Comparison of ENCODE assay signal across 8 mouse cellular contexts in genomic region chr13:37824956-37825645, GRCm38 (mm10). TPM values are rescaled to one million over a fixed set of nuclear protein-coding genes. Genes with fewer than 3 reads are reported as not detected.
DNase-seq lines count a peak whose midpoint lies in the region; ATAC-seq and TF ChIP-seq lines count a peak whose summit lies in the region.

No protein-coding gene starts in this region.

- dilution Hi-C loops in CH12.LX (cut with MboI; ENCODE audit: extremely low pct_ligation_motif_present, extremely low pct_unique_long_range_greater_than_20kb, low sequenced_read_pairs) = no loop called here

- peak overlapping the region in 2 of 3 experiments; percentile 78 to 93 for H3K4me3 ChIP-seq in CH12.LX (replicated peaks in 1 of 3; ENCODE audit: low read depth in 2 of 3, low read length in 2 of 3, poor library complexity in 1 of 3)
- H3K4me3 ChIP-seq in embryonic facial prominence, embryonic 13.5 days = peak overlapping the region; percentile 83
- peak overlapping the region; percentile 62 for H3K4me3 ChIP-seq in hindbrain, embryonic 16.5 days (ENCODE audit: low read length)
- peak overlapping the region; percentile 79 to 83 for H3K4me3 ChIP-seq in liver, embryonic 14.5 days (ENCODE audit: insufficient read depth in 1 of 2, low read depth in 2 of 2, low read length in 2 of 2)

- peak; percentile 31; the same call in 1 of the 2 replicates for ATAC-seq in frontal cortex, adult (ENCODE audit: low TSS enrichment)
- ATAC-seq in embryonic facial prominence, embryonic 13.5 days (ENCODE audit: insufficient number of reproducible peaks, insufficient read depth, low FRiP score, low TSS enrichment, low read depth) = 0 out of 2 replicates have a peak, but pooled peaks have one; percentile 3
- peak; percentile 10; the same call in 1 of the 2 replicates for ATAC-seq in hindbrain, embryonic 16.5 days
- ATAC-seq in liver, embryonic 14.5 days (ENCODE audit: insufficient read depth) = peak; percentile 59

- H3K27ac ChIP-seq in CH12.LX (ENCODE audit: insufficient read depth, low read depth) = no peak overlapping the region
- peak overlapping the region; percentile 94 for H3K27ac ChIP-seq in embryonic facial prominence, embryonic 13.5 days
- H3K27ac ChIP-seq in hindbrain, embryonic 16.5 days (ENCODE audit: low read depth, low read length) = 0 out of 2 replicates have a peak overlapping the region, but pooled peaks have one; percentile 26
- H3K27ac ChIP-seq in liver, embryonic 14.5 days = peak overlapping the region; percentile 61

- 3% methylated on average over 27 of the region's 27 CpGs for WGBS in embryonic facial prominence, embryonic 13.5 days
- 3% methylated on average over 27 of the region's 27 CpGs for WGBS in hindbrain, embryonic 16.5 days
- 2% methylated on average over 27 of the region's 27 CpGs for WGBS in liver, embryonic 14.5 days (ENCODE audit: insufficient replicate concordance)

- peaks cover 5% of the 10 kb centered on the region for H3K27me3 ChIP-seq in CH12.LX (replicated peaks)
- H3K27me3 ChIP-seq in embryonic facial prominence, embryonic 13.5 days = no peaks in the 10 kb centered on the region
- H3K27me3 ChIP-seq in hindbrain, embryonic 16.5 days (replicated peaks; ENCODE audit: control insufficient read depth, insufficient read depth, low read length) = peaks cover 14% of the 10 kb centered on the region
- H3K27me3 ChIP-seq in liver, embryonic 14.5 days (ENCODE audit: control insufficient read depth, insufficient read depth, low read length) = no peaks in the 10 kb centered on the region

- H3K79me2 ChIP-seq in CH12.LX (replicated peaks; ENCODE audit: control insufficient read depth, extremely low read depth, insufficient read depth, poor library complexity, severe bottlenecking) = peaks cover 20% of the 10 kb centered on the region

- H3K4me1 ChIP-seq in CH12.LX (ENCODE audit: control insufficient read depth in 1 of 2, insufficient read depth in 2 of 2) = peaks cover 2 to 33% of the 10 kb centered on the region in 2 experiments; a peak in 3 of 4 replicates
- H3K4me1 ChIP-seq in embryonic facial prominence, embryonic 13.5 days = peaks cover 37% of the 10 kb centered on the region
- peaks cover 26% of the 10 kb centered on the region for H3K4me1 ChIP-seq in hindbrain, embryonic 16.5 days (ENCODE audit: control insufficient read depth, insufficient read depth, low read depth, low read length)
- peaks cover 26 to 29% of the 10 kb centered on the region in 2 experiments for H3K4me1 ChIP-seq in liver, embryonic 14.5 days (replicated peaks; ENCODE audit: control insufficient read depth in 2 of 2, insufficient read depth in 2 of 2, low read length in 1 of 2)

- peak overlapping the region; percentile 64; the same call in 1 of the 2 replicates for H3K4me2 ChIP-seq in CH12.LX (ENCODE audit: insufficient read depth, low read depth, poor library complexity, severe bottlenecking)
- H3K4me2 ChIP-seq in embryonic facial prominence, embryonic 13.5 days = peak overlapping the region; percentile 94
- peak overlapping the region; percentile 89 for H3K4me2 ChIP-seq in hindbrain, embryonic 16.5 days (ENCODE audit: low read length)
- H3K4me2 ChIP-seq in liver, embryonic 14.5 days (ENCODE audit: low read depth) = peak overlapping the region; percentile 100

- TF ChIP-seq RAD21 in CH12.LX (IDR thresholded peaks at IDR 0.05; ENCODE audit: low read depth, low read length) = no peak

- TF ChIP-seq EP300 in CH12.LX (IDR thresholded peaks at IDR 0.05; ENCODE audit: low read length) = no peak
- TF ChIP-seq EP300 in liver, embryonic 14.5 days (IDR thresholded peaks at IDR 0.05; ENCODE audit: low read depth) = no peak

- H3K36me3 ChIP-seq in CH12.LX (replicated peaks in 1 of 2; ENCODE audit: control insufficient read depth in 1 of 2, insufficient read depth in 1 of 2, low read length in 1 of 2) = no peaks in the 10 kb centered on the region
- H3K36me3 ChIP-seq in embryonic facial prominence, embryonic 13.5 days = no peaks in the 10 kb centered on the region
- H3K36me3 ChIP-seq in hindbrain, embryonic 16.5 days (ENCODE audit: control insufficient read depth, insufficient read depth, low read length) = no peaks in the 10 kb centered on the region
- no peaks in the 10 kb centered on the region for H3K36me3 ChIP-seq in liver, embryonic 14.5 days (replicated peaks; ENCODE audit: control insufficient read depth, insufficient read depth, low read depth)

- DNase-seq in frontal cortex, postnatal 14 days (ENCODE audit: low spot score in 2 of 2) = no peak
- no peak for DNase-seq in CH12.LX (ENCODE audit: extremely low read depth)
- DNase-seq in liver, embryonic 14.5 days (ENCODE audit: low read depth in 3 of 3, low spot score in 3 of 3) = peak in 2 of 3 experiments; percentile 34 to 35
- peak; percentile 18 to 45 for DNase-seq in spleen, adult 18-20 months
- DNase-seq in gastrocnemius, postnatal 10 days = no peak

- no peak for TF ChIP-seq POLR2A in CH12.LX (IDR thresholded peaks at IDR 0.05; ENCODE audit: low read depth, low read length)

- no peak for TF ChIP-seq CTCF in CH12.LX (conservative IDR thresholded peaks at IDR 0.05 in 1 of 2, IDR thresholded peaks at IDR 0.05 in 1 of 2; ENCODE audit: low read depth in 2 of 2, low read length in 2 of 2)
- 0 out of 2 replicates have a peak, but pooled peaks have one; percentile 23 for TF ChIP-seq CTCF in liver, embryonic 14.5 days (IDR thresholded peaks at IDR 0.05; ENCODE audit: low read depth)

- in situ Hi-C loops in CH12.LX (cut with MboI; ENCODE audit: low pct_ligation_motif_present, low pct_unique_long_range_greater_than_20kb, low sequenced_read_pairs) = no loop called here

- H3K9me3 ChIP-seq in CH12.LX (replicated peaks; ENCODE audit: low read length) = no peaks in the 10 kb centered on the region
- H3K9me3 ChIP-seq in embryonic facial prominence, embryonic 13.5 days = no peaks in the 10 kb centered on the region
- no peaks in the 10 kb centered on the region for H3K9me3 ChIP-seq in hindbrain, embryonic 16.5 days (ENCODE audit: control insufficient read depth, low read length)
- no peaks in the 10 kb centered on the region for H3K9me3 ChIP-seq in liver, embryonic 14.5 days (ENCODE audit: control insufficient read depth, low read length)

- H3K9ac ChIP-seq in CH12.LX (ENCODE audit: insufficient read depth, low read depth) = peak overlapping the region; percentile 82; the same call in 1 of the 2 replicates
- peak overlapping the region; percentile 87 for H3K9ac ChIP-seq in embryonic facial prominence, embryonic 13.5 days
- peak overlapping the region; percentile 70 for H3K9ac ChIP-seq in hindbrain, embryonic 16.5 days (ENCODE audit: low read depth, low read length)
- H3K9ac ChIP-seq in liver, embryonic 14.5 days (replicated peaks) = peak overlapping the region; percentile 70

TF ChIP-seq in CH12.LX, 34 proteins besides CTCF, POLR2A, EP300 and RAD21:
- no peak for TF ChIP-seq ZNF384 (IDR thresholded peaks at IDR 0.05; ENCODE audit: low read depth, low read length)
- no peak for TF ChIP-seq BHLHE40 (IDR thresholded peaks at IDR 0.05; ENCODE audit: low read depth, low read length)

RNA-seq across cellular contexts. Expression of gene Rreb1, which starts 46.9 kb away (rescaled TPM):
- total RNA-seq in CH12.LX (2012; rRNA removed) (5.3 TPM in 2 replicates), CH12.LX (2014; rRNA removed) (1.0 and 1.4 TPM in 2 replicates)
- polyA plus RNA-seq in CH12.LX (2012; ENCODE audit: insufficient read length, low read depth) = 7.4 and 10.2 TPM in 2 replicates
- polyA plus RNA-seq in embryonic facial prominence, embryonic 13.5 days (2015; fragmentation: Nextera tagmentation; extraction: Ambion mirVana) = 13.2 and 15.0 TPM in 2 replicates
- polyA plus RNA-seq in hindbrain, embryonic 16.5 days (2015; fragmentation: Nextera tagmentation; extraction: Ambion mirVana) = 2.0 and 3.9 TPM in 2 replicates
- polyA plus RNA-seq in liver, embryonic 14.5 days (2012; rRNA removed) = 4.8 and 5.4 TPM in 2 replicates
- polyA plus RNA-seq in liver, embryonic 14.5 days (2014; fragmentation: Nextera tagmentation; extraction: Ambion mirVana) = 5.4 TPM in 2 replicates
- 10 to 100 TPM; 33.1 to 45.5 TPM for total RNA-seq in gastrocnemius, postnatal 10 days (2021)

Comparison
In these comparisons a context has a peak if more than half of its experiments do, and no peak if none do; other contexts are left out.
1. ATAC-seq: peak in every context shown above with its lines; median percentile 59 in liver, embryonic 14.5 days; 31 in frontal cortex, adult; 10 in hindbrain, embryonic 16.5 days; 3 in embryonic facial prominence, embryonic 13.5 days.
2. DNase-seq: peak in liver, embryonic 14.5 days (2 of 3) and spleen, adult 18-20 months (2 of 2); none in frontal cortex, postnatal 14 days (0 of 2), CH12.LX (single experiment) and gastrocnemius, postnatal 10 days (single experiment).
3. Peak in every context shown above with its lines, with median percentiles within 50 percentile points of each other: H3K4me2 ChIP-seq, H3K4me3 ChIP-seq and H3K9ac ChIP-seq.